Mouse (Mus musculus) thymus, adult 2 months (tissue): ENCODE measurements at regions not wholly inside any gene's neighbourhood (a gene's known extent, or its start where the extent isn't known, plus 50 kb on each side); places are given as distances from the start of the nearest gene placed in this dataset.

Experiments
- CTCF ChIP-seq: fragments of 200-500 bp; IDR thresholded peaks from 2 replicates; pipeline ENCODE4 v1.5.1; 2012; ENCODE audit warnings: mild to moderate bottlenecking, control low read depth, low read length, moderate library complexity, borderline replicate concordance; ENCODE audit not compliant: control insufficient read depth, poor library complexity, insufficient read depth; ENCODE audit errors: extremely low read depth
- POLR2A ChIP-seq: fragments of 200-500 bp; IDR thresholded peaks from 2 replicates; pipeline ENCODE4 v1.6.1; 2012; ENCODE audit warnings: mild to moderate bottlenecking, low read length, control low read depth, moderate library complexity; ENCODE audit not compliant: control insufficient read depth, poor library complexity, insufficient read depth; ENCODE audit errors: extremely low read depth

- TF ChIP-seq CTCF (no peak), POLR2A (no peak)
These were observed 88.7 kb downstream of the Car2 start for GRCm38 (mm10) chr3:14974758-14975157.
